Mouse (Mus musculus): Measurements from ENCODE around the gene Selenoi.

Selenoi gene

DNA sequence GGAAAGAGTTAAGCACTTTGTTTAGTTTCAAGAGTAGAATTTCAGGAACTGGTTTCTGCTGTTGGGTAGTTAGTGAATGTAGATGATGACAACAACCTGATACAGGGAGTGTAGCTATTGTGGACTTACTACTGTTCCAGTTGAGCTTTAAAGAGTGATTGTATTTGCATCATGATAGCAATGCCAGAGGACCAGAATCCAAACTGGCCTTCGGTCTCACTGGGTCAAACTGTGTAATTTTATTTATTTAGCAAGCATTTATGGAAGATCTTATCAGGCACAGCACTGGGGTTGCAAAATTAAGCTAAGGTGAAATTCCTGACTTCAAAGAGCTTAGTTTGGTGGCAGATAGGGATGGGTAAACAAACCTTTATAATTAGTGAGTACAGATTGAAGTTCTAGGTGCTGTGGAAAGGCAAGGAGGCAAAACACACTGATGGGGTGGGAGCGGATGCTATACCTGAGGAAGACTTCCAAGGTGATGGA, 3.3 kb downstream of the Selenoi start:
- DNase-seq (ENCODE audit: low spot score in 2 of 2) = no peak

DNA sequence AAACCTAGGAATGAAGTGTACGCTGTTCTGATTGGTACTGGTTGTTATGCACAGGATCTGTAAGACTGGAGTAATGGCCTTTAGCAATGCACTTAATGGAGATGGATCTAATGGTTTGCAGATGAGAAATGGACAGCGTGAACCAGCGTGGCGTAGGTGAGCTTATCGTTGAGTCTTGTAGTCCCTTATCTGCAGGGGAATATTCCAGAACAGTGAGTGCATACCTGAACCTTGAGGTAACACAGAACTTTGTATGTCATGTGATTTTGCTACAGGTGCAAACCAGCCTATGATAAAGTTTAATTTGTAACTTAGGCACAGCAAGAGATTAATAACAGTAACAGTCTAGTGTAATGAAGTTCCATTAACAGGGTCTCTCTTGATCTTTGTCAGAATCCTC, 6.2 kb downstream of the Selenoi start:
- DNase-seq (ENCODE audit: low spot score in 2 of 2) = no peak

DNA sequence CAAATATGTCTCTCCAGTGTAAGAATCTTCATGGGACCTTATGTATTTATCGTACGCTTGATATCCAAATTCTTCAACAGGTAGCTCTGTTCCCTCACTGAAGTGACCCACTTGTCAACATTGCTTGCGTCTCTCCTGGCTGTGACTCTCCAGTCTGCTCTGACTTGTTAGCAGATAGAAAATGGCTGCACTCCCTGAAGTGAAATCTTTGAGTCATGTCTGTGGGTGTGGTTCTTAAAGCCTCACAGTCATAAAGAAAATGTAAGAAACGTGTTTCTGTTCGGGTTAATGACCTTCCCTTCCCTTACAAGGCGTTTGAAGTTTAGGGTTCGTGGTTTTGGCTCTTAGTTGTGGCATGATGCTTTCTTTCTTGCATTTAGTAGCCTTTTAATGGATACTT, 8.2 kb downstream of the Selenoi start:
- DNase-seq (ENCODE audit: low spot score in 2 of 2) = no peak

DNA sequence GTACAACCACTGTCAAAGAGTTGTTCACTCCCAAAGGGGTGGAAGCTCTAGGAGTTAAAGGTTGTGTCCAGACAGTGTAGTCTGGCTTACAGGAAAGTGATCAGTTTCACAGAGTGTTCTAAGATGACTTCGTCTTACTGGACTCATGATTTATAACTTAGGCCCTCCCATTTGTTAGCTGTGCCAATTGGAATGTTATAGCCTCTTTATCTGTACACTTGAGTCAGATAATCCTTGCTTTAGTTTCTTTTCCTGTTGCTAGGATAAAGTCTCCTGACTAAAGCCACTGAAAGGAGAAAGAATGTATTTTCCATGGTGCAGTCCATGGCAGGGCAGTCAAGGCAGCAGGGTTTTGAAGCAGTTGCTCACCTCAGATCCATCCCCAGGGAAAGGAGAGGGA, 10.0 kb downstream of the Selenoi start:
- DNase-seq (ENCODE audit: low spot score in 2 of 2) = no peak

DNA sequence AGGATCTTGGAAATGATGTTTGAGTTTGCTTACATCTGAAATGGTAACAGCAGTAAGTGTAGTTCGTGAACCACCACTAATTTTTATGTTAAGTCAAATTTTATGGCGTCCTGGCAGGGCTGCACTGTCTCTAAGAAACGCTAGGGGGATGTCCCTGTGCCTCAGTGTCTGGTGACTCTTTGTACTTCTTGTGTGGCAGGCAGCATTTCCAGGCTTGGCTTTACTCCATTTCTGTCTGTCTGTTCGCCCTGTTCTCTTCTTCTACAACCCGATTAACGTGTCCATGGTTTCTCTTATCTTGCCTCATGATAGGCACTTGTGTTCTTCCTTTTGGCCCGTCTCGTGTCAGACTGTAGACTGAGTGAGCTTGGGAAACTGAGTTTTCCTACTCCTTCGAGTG, 11.4 kb downstream of the Selenoi start:
- no peak for DNase-seq (ENCODE audit: low spot score in 2 of 2)

DNA sequence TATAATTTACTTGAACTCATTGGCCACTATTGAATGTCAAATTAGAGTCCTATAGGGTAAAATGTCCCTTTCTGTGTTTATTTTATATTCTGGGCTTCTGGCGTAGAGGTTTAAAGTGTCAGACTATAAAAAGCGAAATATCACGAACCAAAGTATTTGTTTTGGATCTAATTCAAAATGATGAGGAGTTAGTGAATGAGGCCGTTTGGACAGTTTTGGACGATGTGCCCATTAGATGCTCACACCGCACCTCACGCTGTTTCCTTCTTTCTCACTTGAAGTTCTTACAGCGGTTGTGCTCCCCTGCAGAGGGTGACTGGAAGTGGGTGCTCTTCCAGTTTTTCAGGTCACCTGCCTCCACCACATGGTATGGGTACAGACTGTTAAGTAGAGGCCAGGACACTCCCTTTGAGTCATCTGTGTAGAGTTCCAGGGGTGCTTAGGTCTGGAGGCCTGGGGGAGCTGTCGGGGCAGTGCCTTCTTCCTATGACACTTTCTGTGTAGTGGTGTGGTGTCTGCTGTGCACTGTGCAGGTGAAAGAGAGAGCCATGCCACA, 13.6 kb downstream of the Selenoi start:
- no peak for DNase-seq (ENCODE audit: low spot score in 2 of 2)

DNA sequence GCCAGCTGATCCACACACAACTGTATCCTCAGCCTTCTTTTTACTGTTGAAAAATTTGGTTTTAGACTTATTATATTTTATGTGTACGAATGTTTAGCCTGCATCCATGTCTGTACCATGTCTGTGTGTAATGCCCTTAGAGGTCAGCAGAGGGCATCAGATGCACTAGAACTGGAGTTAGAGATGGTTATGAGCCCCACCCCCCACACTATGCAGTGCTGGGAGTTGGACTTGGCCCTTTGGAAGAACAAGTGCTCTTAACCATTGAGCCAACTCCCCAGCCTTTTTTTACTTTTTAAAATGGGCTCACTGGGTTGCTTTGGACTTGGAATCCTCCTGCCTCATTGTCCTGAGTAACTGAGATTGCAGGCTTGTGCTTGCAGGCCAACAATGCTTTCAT, 15.3 kb downstream of the Selenoi start:
- no peak for DNase-seq (ENCODE audit: low spot score in 2 of 2)

DNA sequence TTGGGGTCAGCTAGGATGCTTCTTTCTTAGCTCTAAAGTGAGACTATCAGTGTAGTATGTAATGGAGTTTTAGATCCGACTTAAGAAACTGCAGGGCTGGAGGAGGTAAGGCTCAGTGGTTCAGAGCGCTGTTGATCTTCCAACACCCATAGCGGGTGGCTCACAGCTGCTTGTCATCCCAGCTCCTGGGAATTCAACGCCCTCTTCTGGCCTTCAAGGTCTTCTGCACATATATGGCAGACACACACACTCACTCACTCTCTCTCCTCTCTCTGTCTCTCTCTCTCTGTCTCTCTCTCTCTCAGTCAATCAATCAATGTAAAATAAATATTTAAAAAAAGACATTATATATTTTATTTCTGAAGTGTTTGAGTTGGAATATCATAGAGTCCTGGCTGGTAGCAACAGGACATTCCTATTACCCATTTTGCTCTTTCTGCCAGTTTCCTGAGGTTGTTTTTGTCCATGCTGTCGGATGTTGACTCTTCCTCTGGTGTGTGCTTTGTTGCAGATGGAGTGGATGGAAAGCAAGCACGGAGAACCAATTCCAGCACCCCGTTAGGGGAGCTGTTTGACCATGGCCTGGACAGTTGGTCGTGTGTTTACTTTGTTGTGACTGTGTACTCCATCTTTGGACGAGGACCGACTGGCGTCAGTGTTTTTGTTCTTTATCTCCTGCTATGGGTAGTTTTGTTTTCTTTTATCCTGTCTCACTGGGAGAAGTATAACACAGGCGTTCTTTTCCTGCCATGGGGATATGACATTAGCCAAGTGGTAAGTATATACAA, 23.4 kb downstream of the Selenoi start:
- DNase-seq (ENCODE audit: low spot score in 2 of 2) = no peak

DNA sequence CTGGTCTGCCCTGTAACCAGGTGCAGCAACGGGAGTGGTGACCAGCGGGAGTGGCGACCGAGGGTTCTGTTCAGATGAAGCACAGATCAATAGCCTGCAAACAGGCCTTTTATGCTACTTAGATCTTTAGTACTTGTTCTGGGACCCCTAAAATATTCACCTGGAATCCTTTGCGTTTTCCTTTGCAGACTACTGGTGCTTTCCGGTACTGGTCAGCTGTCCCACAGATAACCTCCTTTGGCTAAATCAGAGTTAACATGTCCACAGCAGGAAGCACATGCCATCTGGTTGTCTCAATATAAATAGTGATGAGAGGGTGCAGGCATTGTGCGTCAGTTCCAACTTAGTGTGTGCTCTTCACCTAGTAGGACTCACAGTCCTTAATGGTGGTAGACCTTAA, 26.4 kb downstream of the Selenoi start:
- no peak for DNase-seq (ENCODE audit: low spot score in 2 of 2)

DNA sequence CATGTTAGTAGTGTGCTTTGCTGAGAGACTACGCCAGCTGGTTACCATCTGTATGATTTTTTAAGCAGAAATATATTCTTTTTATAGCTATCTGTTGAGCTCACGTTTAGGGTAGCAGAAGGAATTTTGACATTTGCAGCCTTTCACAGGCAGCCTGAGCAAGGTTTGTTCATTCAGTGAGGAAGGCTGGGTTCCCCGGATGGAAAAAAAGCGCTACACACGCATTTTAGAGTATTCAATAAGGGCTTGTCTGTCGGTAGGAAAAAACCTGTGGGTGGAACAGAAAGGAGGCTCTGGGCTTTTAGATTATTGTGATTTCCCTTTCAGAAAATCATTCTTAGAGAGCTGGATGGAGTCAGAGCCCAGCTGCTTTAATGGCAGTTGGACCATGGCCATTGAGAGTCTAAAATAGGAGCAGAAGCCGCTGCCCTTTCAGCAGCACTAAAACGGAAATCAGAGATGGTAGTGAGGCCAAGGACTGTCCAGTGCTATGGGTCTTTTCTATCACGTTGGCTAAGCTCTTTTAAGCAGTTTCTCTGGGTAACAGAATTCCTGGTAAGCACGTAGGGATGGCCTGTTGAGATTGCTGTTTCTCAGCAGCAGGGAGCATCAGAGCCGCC, 38.3 kb downstream of the Selenoi start:
- DNase-seq (ENCODE audit: low spot score in 2 of 2) = peak; percentile 11 to 26

DNA sequence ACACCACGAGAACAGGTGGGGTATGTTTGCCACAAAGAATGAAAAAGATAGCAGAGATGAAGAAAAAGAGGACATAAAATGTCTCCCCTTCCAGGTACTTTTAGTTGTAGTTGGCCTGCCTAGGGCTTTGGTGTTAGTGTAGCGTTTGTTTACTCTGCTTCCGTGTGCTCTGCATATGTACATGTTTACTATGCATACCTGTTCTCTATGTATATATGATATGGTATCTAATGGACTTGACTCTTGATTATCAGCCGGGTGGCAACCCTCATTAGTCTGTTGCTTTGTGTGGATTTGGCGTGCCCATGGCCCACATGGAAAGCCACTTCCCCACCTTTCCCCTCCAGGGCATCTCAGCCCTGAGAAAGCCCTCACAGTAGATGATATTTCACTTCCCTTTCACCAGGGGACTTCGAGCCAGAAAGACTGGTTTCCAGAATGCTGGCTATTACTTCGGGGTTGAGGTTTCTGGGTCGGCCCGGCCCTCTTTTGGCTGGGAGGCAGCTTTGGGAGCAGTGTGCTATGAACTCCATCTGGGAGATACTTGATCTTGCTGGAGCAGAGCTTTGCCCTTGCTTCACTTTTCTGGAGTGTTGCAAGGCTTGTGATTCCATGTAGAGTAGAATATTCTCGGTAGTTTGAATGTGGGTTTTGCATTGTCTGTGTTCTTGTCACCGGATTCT, 39.4 kb downstream of the Selenoi start:
- DNase-seq (ENCODE audit: low spot score in 2 of 2) = peak; percentile 20 to 31

DNA sequence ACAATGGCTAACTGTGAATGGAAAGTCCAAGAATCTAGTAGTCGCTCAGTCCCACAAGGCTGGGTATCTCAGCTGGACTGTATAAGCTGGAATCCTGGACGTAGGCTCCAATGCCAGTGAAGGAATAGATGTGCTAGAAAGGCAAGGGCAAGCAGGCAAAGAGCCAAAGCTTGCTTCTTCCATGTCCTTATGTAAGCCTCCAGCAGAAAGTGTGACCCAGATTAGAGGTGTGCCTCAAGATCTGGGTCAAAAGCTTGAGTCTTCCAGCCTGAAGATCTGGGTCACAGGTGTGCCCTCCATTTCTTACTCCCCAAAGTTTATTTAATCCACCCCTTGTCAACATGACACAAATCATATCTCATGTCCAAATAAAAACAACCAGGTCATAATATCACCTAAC, 44.0 kb downstream of the Selenoi start:
- no peak for DNase-seq (ENCODE audit: low spot score in 2 of 2)

DNA sequence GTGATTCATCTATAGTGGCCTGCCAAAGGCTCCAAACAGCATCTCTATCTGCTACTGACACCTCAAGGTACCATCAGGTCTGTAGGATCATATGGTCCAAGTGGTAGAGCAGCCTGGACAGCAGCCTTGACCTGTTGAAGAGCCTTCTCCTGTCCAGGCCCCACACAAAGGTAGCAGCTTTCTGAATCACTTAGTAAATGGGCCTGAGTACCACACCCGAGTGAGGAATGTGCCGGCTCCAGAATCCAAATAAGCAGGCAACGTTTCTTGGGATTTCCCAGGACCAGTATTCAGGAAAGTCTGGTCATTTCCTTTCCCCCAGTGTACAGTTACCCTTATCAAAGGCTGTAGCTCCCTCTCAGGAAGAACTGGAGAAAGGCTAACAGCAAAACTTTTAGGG, 46.6 kb downstream of the Selenoi start:
- no peak for DNase-seq (ENCODE audit: low spot score in 2 of 2)

DNA sequence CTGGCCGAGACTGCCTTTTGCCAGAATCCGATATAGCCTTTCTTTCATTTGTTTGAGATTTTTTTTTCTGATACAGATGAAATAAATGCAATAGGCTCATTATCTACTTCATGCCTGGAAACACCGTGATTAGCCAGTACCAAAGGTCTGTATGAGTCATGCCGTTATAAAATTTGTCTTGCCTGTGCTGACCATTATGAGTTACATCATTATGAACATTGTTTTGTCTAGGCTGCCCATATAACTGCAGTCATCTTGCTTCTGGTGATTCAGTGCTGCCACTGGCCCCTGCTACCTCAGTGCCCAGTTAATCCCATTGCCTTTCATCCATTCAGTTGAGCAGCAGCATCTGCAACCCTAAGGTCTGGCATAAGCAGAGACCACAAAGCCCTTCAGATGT, 47.1 kb downstream of the Selenoi start:
- DNase-seq (ENCODE audit: low spot score in 2 of 2) = no peak

DNA sequence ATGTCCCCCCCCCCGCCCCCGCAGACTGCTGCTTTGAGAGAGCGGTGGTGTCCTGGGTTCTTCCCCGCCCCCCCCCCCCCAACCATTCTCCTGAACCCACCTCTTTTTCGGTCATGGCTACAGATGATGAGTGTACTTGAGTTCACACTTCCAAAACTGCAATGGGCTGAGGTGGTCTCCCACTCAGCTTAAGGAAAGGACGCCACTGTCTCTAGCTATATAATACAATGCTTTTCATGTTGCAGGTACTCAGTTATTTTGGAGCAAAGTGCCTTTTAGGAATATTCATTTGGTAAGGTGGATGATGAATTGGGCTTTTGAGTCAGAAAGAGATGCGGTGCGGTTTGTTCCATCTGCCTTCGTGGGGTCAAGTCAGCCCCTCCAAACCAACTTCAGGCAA, 48.5 kb downstream of the Selenoi start:
- no peak for DNase-seq (ENCODE audit: low spot score in 2 of 2)

DNA sequence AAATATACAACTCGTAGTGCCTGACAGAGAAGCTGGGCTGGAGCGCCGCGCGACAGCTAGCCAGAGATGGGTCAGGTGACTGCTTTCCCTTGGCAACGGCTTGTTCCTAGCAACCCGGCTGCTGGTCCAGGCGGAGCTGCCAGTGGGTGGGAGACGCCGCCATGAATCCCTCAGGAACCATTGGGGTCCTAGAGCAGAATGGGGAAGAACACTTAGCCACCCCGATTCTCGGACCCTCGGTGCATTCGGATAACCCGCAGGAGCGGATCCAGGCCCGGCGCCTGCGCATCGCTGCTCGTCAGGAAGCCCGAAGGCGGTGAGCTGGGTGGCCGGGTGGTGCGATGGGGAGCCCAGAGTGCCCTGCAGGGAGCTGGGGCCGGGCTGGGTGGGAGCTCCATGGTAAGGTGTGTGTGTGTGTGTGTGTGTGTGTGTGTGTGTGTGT, 48.9 kb downstream of the Selenoi start, which contains the start of gene Drc1:
TSS of gene Drc1 (plus strand) at position 98 of the 442 bp plus-strand sequence.
- peak in 1 of 2 experiments; percentile 11 for DNase-seq (ENCODE audit: low spot score in 2 of 2)

DNA sequence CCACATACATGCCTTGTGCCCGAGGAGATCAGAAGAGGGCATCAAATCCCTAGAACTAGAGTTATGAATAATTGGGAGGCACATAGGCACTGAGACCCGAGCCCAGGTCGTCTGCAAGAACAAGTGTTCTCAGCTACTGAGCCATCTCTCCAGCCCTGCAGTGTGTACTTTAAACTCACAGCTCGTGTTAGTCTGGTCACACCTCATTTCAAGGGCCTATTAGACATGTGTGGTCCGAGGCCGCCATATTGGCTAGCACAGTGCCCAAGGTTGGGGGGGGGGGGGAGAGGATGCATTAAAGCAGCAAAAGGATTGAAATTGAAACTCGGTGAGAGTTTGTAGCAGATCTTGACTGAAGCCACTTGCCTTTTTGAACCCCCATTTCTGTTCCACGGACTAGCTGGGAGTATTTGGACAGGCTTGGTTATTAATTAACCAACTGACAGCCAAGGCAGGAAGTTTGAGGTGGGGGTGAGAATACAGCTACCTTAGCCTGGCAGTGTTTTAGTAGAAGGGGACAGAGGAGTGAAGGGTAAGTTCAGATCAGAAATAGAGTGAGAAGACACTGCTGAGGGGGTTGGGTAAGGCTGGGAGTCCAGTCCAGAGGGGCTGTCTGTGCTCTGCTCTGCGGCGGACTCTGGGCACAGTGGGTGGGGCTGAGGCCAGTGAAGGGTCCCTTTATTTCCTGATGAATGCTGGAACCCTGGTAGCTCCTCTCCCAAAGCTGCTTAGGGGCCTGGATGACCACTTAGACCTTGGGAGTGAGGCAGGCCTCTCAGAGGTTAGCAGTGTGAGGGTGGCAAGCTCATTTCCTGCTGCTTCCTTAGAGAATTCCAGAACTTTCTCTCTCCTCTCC, 53.8 kb downstream of the Selenoi start:
- DNase-seq (ENCODE audit: low spot score in 2 of 2) = no peak

DNA sequence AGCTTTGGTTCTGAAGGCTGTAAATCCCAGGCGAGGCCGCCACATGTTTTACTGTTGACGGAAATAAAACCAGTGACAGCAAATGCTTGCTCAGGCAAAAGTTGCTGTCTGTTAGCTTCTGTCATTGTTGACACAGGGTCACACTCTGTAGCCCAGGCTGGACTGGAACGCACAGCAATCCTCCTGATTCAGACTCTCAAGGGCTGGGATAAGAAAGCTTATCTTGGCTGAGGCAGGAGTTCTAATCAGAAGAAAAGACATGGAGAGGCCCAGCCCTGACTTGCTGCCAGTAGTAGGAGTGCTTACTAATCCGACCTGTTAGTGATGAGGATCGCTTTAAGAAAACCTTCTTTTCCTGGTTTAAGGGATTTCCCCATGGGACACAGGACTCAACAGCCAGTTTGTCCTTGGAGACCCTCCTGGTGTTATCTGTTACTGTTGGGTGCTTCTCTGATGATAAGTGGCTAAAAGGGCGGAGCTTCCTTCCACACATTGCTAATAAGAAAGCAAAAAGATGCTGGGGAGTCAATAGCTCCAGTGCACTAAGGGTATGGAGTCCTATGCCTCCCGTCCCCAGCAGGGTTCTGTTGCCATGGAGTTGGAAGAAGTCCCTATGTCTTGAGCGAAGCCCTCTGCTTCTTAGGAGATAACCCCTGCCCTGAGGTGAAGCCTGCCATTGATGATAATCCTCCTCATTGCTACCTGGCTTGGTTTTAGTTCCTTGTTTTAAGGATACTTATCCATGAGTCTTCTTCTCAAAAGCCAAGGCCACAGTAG, 54.9 kb downstream of the Selenoi start:
- peak in 1 of 2 experiments; percentile 5 for DNase-seq (ENCODE audit: low spot score in 2 of 2)

All from heart, adult 9 months (tissue).